Mouse (Mus musculus): ENCODE measurements at regions not wholly inside any gene's neighbourhood (a gene's known extent, or its start where the extent isn't known, plus 50 kb on each side); places are given as distances from the start of the nearest gene placed in this dataset.

- TF ChIP-seq ZC3H11A (IDR thresholded peaks at IDR 0.05; ENCODE audit: borderline replicate concordance, low read depth, low read length), result no peak
- no peak for TF ChIP-seq ZNF384 (IDR thresholded peaks at IDR 0.05; ENCODE audit: low read depth, low read length)
- no peak for TF ChIP-seq HCFC1 (IDR thresholded peaks at IDR 0.05; ENCODE audit: borderline replicate concordance, insufficient read depth, low read length)
These were observed 113.4 kb upstream of the Egln3 start for GRCm38 (mm10) chr12:54316980-54317471.
